Mouse (Mus musculus) small intestine, adult 2 months (tissue): ENCODE data around the gene Prkca. TPM values are rescaled to one million over a fixed set of nuclear protein-coding genes. Genes with fewer than 3 reads are reported as not detected.
A peak's percentile ranks its signal among the peaks of the same experiment; 100 is the strongest.

Experiments used
- H3K27ac ChIP-seq: fragments of 200-500 bp; 2 replicates; pipeline ENCODE4 v1.5.1; 2012; ENCODE audit warnings: low read depth, low read length, control low read depth, inconsistent platforms; ENCODE audit not compliant: insufficient read depth
- H3K27me3 ChIP-seq: fragments of 200-500 bp; 2 replicates; pipeline ENCODE4 v1.6.1; 2012; ENCODE audit warnings: mild to moderate bottlenecking, moderate library complexity, low read length, inconsistent platforms; ENCODE audit not compliant: control insufficient read depth, insufficient read depth
- H3K36me3 ChIP-seq: fragments of 200-500 bp; 2 replicates; pipeline ENCODE4 v1.6.1; 2012; ENCODE audit warnings: mild to moderate bottlenecking, low read length, control low read depth, inconsistent platforms; ENCODE audit not compliant: control insufficient read depth, insufficient read depth
- H3K4me1 ChIP-seq: fragments of 200-500 bp; 2 replicates; pipeline ENCODE4 v1.6.1; 2012; ENCODE audit warnings: low read length, inconsistent platforms, mixed read lengths; ENCODE audit not compliant: control insufficient read depth, insufficient read depth, insufficient read length
- H3K4me3 ChIP-seq: fragments of 200-500 bp; 2 replicates; pipeline ENCODE4 v1.5.1; 2012; ENCODE audit warnings: low read depth, mild to moderate bottlenecking, control low read depth, inconsistent platforms, low read length, moderate library complexity
- CTCF ChIP-seq: fragments of 200-500 bp; IDR thresholded peaks from 2 replicates; pipeline ENCODE4 v1.5.1; 2012; ENCODE audit warnings: low read depth, mild to moderate bottlenecking, control low read depth, inconsistent platforms, low read length, moderate library complexity, mixed read lengths; ENCODE audit not compliant: insufficient replicate concordance, insufficient read length; ENCODE audit errors: extremely low read depth
- POLR2A ChIP-seq: fragments of 200-500 bp; IDR thresholded peaks from 2 replicates; pipeline ENCODE4 v1.6.1; 2012; ENCODE audit warnings: low read depth, mild to moderate bottlenecking, control low read depth, inconsistent platforms, low read length, moderate library complexity
- WGBS: fragments of 180-500 bp; shearing (Covaris S2); methylation state at CpG from one replicate; pipeline ENCODE4 v1.1.7; 2018; 5-methylcytosine and 5-hydroxymethylcytosine counted together
- polyA plus RNA-seq: library from polyadenylated mRNA; depleted of rRNA; stranded (reverse); fragments of >200 nt; gene quantifications from 2 replicates; pipeline ENCODE4 v1.2.3, GENCODE M21; 2012

Prkca gene
- polyA plus RNA-seq, 1 experiment, result 13.9 TPM

DNA sequence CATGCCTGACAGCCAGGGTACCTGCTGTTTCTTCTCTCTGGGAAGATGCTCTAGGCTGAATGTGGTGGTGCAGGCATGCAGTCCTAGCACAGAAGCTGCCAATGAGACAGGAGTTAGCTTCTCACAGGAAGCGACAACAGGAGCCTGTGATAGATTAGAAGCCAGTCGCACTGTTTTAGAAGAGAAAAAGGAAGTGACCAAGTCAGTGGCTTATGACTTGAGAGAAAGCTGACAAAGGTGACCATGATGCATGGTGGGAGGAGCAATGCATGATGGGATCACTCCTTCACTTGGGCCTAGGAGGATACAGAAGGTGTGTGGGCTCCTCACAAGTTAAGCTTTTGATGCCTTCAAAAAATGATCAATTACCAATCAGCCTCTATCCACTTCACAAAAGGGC lies 99.5 kb downstream of the Prkca start:
- Histone ChIP-seq H3K4me3 (no peak overlapping the region), H3K27ac (no peak overlapping the region), H3K27me3 (no peaks in the 10 kb centered on the region), H3K36me3 (no peaks in the 10 kb centered on the region), H3K4me1 (peaks cover 31% of the 10 kb centered on the region; the same call in 1 of the 2 replicates)
- TF ChIP-seq POLR2A (no peak), CTCF (no peak)
- 69% methylated on average over 2 of the region's 2 CpGs for WGBS

GRCm38 (mm10) chr11:108243633-108244032 lies 100.1 kb downstream of the Prkca start:
- TF ChIP-seq POLR2A (no peak), CTCF (no peak)
- no peaks in the 10 kb centered on the region for H3K27me3 ChIP-seq
- H3K4me3 ChIP-seq, result no peak overlapping the region
- 0 out of 2 replicates have a peak, but pooled peaks cover 2% of the 10 kb centered on the region for H3K36me3 ChIP-seq
- peaks cover 26% of the 10 kb centered on the region; the same call in 1 of the 2 replicates for H3K4me1 ChIP-seq
- H3K27ac ChIP-seq, result no peak overlapping the region
- WGBS, result 61% methylated on average over 2 of the region's 2 CpGs

GRCm38 (mm10) chr11:108240924-108241498 lies 102.7 kb downstream of the Prkca start:
- TF ChIP-seq POLR2A (no peak), CTCF (no peak)
- Histone ChIP-seq H3K36me3 (0 out of 2 replicates have a peak, but pooled peaks cover 2% of the 10 kb centered on the region), H3K27me3 (no peaks in the 10 kb centered on the region), H3K4me1 (peaks cover 32% of the 10 kb centered on the region), H3K4me3 (peak overlapping the region; percentile 34), H3K27ac (peak overlapping the region; percentile 76)
- 20% methylated on average over 11 of the region's 11 CpGs for WGBS

GRCm38 (mm10) chr11:108239173-108239572 lies 104.6 kb downstream of the Prkca start:
- 82% methylated on average over 4 of the region's 4 CpGs for WGBS
- no peak overlapping the region for H3K4me3 ChIP-seq
- no peak for TF ChIP-seq CTCF
- no peak for TF ChIP-seq POLR2A
- H3K27ac ChIP-seq, result no peak overlapping the region
- 0 out of 2 replicates have a peak, but pooled peaks cover 2% of the 10 kb centered on the region for H3K36me3 ChIP-seq
- H3K27me3 ChIP-seq, result no peaks in the 10 kb centered on the region
- peaks cover 38% of the 10 kb centered on the region for H3K4me1 ChIP-seq

- Histone ChIP-seq H3K27me3 (no peaks in the 10 kb centered on the region), H3K4me1 (peaks cover 28% of the 10 kb centered on the region), H3K36me3 (0 out of 2 replicates have a peak, but pooled peaks cover 2% of the 10 kb centered on the region), H3K27ac (peak overlapping the region; percentile 26; the same call in 1 of the 2 replicates), H3K4me3 (no peak overlapping the region)
- WGBS, result 64% methylated on average over 10 of the region's 10 CpGs
- no peak for TF ChIP-seq CTCF
- TF ChIP-seq POLR2A, result no peak
These were observed 106.8 kb downstream of the Prkca start for GRCm38 (mm10) chr11:108236754-108237428.

GRCm38 (mm10) chr11:108236195-108236594 lies 107.5 kb downstream of the Prkca start:
- Histone ChIP-seq H3K27me3 (no peaks in the 10 kb centered on the region), H3K4me1 (peaks cover 28% of the 10 kb centered on the region), H3K36me3 (0 out of 2 replicates have a peak, but pooled peaks cover 2% of the 10 kb centered on the region), H3K27ac (no peak overlapping the region), H3K4me3 (no peak overlapping the region)
- 25% methylated on average over 2 of the region's 2 CpGs for WGBS
- TF ChIP-seq CTCF, result no peak
- TF ChIP-seq POLR2A, result no peak

DNA sequence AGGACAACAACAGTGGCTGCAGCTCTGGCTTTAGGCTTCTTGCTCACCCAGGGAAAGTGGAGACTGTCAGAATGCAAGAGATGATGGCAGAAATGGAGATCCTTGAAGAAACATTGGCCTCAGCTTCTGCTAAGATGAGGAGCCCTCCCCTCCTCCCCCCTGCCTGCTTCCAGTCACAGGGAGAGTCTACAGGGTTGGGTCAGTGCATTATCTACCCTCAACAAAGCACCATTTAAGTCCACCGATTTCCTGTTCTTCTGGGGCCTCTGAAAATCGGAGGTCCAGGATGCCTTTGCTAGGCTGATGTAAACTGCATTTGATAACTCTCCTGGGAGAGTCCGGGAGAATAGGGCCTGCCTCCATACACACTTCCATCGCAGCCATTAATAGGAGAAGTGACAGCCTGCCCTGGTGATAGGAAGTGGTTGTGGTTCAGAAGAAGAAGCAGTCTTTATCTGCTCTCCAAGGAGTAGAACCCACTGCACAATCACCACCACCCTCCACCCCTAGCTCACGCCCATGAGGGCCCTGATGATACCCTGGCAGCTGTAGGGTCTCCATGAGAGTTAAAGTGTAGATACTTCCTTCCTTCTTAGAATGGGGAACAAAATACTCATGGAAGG lies 108.5 kb downstream of the Prkca start:
- Histone ChIP-seq H3K4me1 (peaks cover 23% of the 10 kb centered on the region), H3K4me3 (no peak overlapping the region), H3K27me3 (no peaks in the 10 kb centered on the region), H3K36me3 (0 out of 2 replicates have a peak, but pooled peaks cover 2% of the 10 kb centered on the region), H3K27ac (no peak overlapping the region)
- WGBS, result 43% methylated on average over 5 of the region's 5 CpGs
- TF ChIP-seq POLR2A (no peak), CTCF (no peak)
